Mouse (Mus musculus) forebrain, embryonic 11.5 days (tissue): Measurements from ENCODE around the gene Ppp2r5c. TPM values are rescaled to one million over a fixed set of nuclear protein-coding genes. Genes with fewer than 3 reads are reported as not detected.

ENCODE experiments used
- ATAC-seq: fragments of 200-750 bp; cut with Nextera tagmentation; replicated peaks from 2 replicates; pipeline ENCODE4 v1.8.0; 2017; ENCODE audit warnings: moderate TSS enrichment; ENCODE audit not compliant: low FRiP score
- DNase-seq: peaks from one replicate; pipeline ENCODE4 v3.0.0-alpha.2; 2017; ENCODE audit warnings: low spot score
- H3K27ac ChIP-seq: fragments of 300-500 bp; sonication (generic); 2 replicates; pipeline ENCODE4 v1.5.1; 2014; ENCODE audit warnings: low read depth, low read length
- H3K27me3 ChIP-seq: fragments of 300-500 bp; sonication (generic); 2 replicates; pipeline ENCODE4 v1.6.1; 2014; ENCODE audit warnings: mild to moderate bottlenecking, low read length, mixed read lengths; ENCODE audit not compliant: control insufficient read depth, insufficient read depth
- H3K36me3 ChIP-seq: fragments of 300-500 bp; sonication (generic); 2 replicates; pipeline ENCODE4 v1.6.1; 2014; ENCODE audit warnings: mild to moderate bottlenecking, low read length, moderate library complexity, mixed read lengths; ENCODE audit not compliant: control insufficient read depth, insufficient read depth
- H3K4me1 ChIP-seq: fragments of 300-500 bp; sonication (generic); replicated peaks from 2 replicates; pipeline ENCODE4 v1.6.1; 2014; ENCODE audit warnings: low read length, mixed read lengths; ENCODE audit not compliant: control insufficient read depth, insufficient read depth
- H3K4me2 ChIP-seq: fragments of 300-500 bp; sonication (generic); 2 replicates; pipeline ENCODE4 v1.6.1; 2014; ENCODE audit warnings: low read depth, mild to moderate bottlenecking, low read length, moderate library complexity, mixed read lengths; ENCODE audit not compliant: severe bottlenecking
- H3K4me3 ChIP-seq: fragments of 300-500 bp; sonication (generic); 2 replicates; pipeline ENCODE4 v1.5.1; 2014; ENCODE audit warnings: low read depth, low read length
- H3K9ac ChIP-seq: fragments of 300-500 bp; sonication (generic); 2 replicates; pipeline ENCODE4 v1.6.1; 2014; ENCODE audit warnings: low read length
- H3K9me3 ChIP-seq: fragments of 300-500 bp; sonication (generic); 2 replicates; pipeline ENCODE4 v1.6.1; 2016; ENCODE audit warnings: low read length, mixed read lengths; ENCODE audit not compliant: control insufficient read depth
- WGBS: fragments of 180-500 bp; shearing (Covaris S2); extraction: QIAGEN DNeasy Blood & Tissue Kit; methylation state at CpG from one replicate; pipeline ENCODE4 v1.1.7; 2014; 5-methylcytosine and 5-hydroxymethylcytosine counted together
- polyA plus RNA-seq: library from polyadenylated mRNA; unstranded; fragments of >200 nt; fragmentation: Nextera tagmentation; extraction: Ambion mirVana; gene quantifications from 2 replicates; pipeline ENCODE4 v1.2.1, GENCODE M21; 2014

The Ppp2r5c gene
- polyA plus RNA-seq, 1 experiment from 2014 or later: 163 TPM

GRCm38 (mm10) chr12:110478601-110479008, 31.7 kb downstream of the Ppp2r5c start:
- H3K36me3 ChIP-seq: no peaks in the 10 kb centered on the region; the same call in 1 of the 2 replicates
- no peak overlapping the region for H3K4me3 ChIP-seq
- H3K9ac ChIP-seq: no peak overlapping the region
- H3K4me1 ChIP-seq: no peaks in the 10 kb centered on the region
- H3K27me3 ChIP-seq: no peaks in the 10 kb centered on the region
- DNase-seq (no peak), ATAC-seq (no peak)
- 80% methylated on average over 9 of the region's 9 CpGs for WGBS
- no peaks in the 10 kb centered on the region for H3K9me3 ChIP-seq
- H3K27ac ChIP-seq: no peak overlapping the region
- H3K4me2 ChIP-seq: no peak overlapping the region

DNA sequence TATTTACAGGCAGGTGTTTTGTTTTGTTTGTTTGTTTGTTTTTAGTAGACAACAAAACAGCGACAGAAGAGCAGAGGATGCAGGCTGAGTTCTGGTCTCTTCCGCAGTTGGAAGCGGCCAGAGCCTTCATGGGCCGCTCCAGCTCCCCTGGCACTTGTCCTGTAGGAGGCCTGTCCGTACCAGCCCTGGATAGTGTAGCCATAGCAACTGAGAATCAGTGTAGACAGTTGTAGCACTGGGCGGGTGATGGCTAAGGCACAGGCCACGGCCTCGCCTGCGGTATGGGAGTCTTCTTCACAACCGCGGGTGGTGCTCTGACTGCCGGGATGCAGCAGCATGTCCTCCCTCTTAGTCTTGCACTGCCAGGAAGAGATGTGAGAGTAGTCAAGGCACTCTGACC, 32.3 kb downstream of the Ppp2r5c start:
- Histone ChIP-seq H3K4me2 (no peak overlapping the region), H3K9ac (no peak overlapping the region), H3K4me3 (no peak overlapping the region), H3K27me3 (no peaks in the 10 kb centered on the region), H3K27ac (no peak overlapping the region), H3K36me3 (no peaks in the 10 kb centered on the region; the same call in 1 of the 2 replicates), H3K4me1 (no peaks in the 10 kb centered on the region; the same call in 1 of the 2 replicates), H3K9me3 (no peaks in the 10 kb centered on the region)
- DNase-seq (no peak), ATAC-seq (no peak)
- whole genome bisulfite sequencing: 87% methylated on average over 12 of the region's 12 CpGs

- WGBS: 86% methylated on average over 4 of the region's 4 CpGs
- Histone ChIP-seq H3K9me3 (no peaks in the 10 kb centered on the region), H3K4me1 (no peaks in the 10 kb centered on the region; the same call in 1 of the 2 replicates), H3K4me3 (no peak overlapping the region), H3K4me2 (no peak overlapping the region), H3K27ac (no peak overlapping the region), H3K9ac (no peak overlapping the region), H3K36me3 (no peaks in the 10 kb centered on the region; the same call in 1 of the 2 replicates), H3K27me3 (no peaks in the 10 kb centered on the region)
- ATAC-seq (no peak), DNase-seq (no peak)
Observed at GRCm38 (mm10) chr12:110480701-110481100, 33.8 kb downstream of the Ppp2r5c start.

DNA sequence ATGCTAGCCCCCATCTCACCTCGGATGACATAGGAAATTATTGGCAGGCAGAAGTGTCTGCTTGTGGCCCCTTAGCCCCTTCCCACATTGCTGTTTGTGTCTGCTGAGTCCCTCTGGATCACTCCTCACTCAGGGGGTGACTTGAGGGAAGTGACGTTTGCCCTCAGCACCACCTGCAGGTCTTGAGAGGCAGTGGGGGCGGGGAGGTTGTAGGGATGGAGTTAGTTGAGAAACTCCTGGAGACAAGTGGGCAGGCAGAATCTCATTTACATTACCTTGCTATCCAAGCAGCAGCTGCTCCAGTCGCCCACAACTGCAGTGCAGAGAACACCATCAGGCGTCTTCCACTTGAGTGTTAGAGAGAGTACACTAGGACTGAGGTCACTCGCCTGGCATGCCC, 36.8 kb downstream of the Ppp2r5c start:
- no peak overlapping the region for H3K4me3 ChIP-seq
- H3K9me3 ChIP-seq: no peaks in the 10 kb centered on the region
- H3K36me3 ChIP-seq: no peaks in the 10 kb centered on the region; the same call in 1 of the 2 replicates
- WGBS: 31% methylated on average over 6 of the region's 6 CpGs
- DNase-seq: no peak
- H3K4me2 ChIP-seq: no peak overlapping the region
- no peak overlapping the region for H3K27ac ChIP-seq
- no peak for ATAC-seq
- no peaks in the 10 kb centered on the region for H3K27me3 ChIP-seq
- no peaks in the 10 kb centered on the region; the same call in 1 of the 2 replicates for H3K4me1 ChIP-seq
- no peak overlapping the region for H3K9ac ChIP-seq

DNA sequence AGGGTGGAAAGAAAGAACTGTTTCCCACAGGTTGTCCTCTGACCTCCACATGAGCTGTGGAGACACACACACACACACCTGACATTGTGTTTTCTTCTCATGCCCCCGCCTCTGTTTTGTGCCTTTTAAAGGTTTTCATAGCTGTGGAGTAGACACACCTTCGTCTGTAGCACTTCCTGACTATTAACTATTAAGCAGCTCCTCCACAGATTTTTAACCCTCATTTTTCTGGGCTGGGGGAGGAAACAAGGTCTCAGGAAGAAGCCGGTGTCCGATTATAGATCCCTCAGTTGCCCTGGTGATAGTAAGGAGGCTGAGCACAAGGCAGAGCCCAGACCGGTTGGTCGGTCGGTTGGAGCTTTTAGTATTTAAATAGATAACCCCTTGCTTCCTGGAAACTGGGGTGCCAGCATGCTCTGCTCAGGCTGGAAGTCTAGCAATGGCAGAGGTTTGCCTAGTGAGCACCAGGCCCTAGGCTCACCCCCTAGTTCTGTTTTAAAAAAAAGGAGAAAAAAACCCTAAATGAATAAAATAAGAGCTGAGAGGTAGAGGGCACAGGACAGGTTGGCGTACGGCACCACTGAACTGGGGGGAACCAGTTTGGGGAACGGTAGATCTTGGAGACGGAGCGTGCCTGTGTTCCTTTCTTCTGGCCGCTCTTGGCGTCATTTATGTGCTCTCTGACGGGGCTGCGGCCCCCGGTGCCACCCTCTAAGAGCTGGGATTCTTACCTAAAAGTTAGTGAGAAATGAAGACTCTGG, 38.1 kb downstream of the Ppp2r5c start:
- H3K9me3 ChIP-seq: no peaks in the 10 kb centered on the region
- H3K36me3 ChIP-seq: no peaks in the 10 kb centered on the region; the same call in 1 of the 2 replicates
- H3K27me3 ChIP-seq: no peaks in the 10 kb centered on the region
- H3K4me3 ChIP-seq: peak overlapping the region; percentile 69
- peak overlapping the region; percentile 69 for H3K9ac ChIP-seq
- H3K4me1 ChIP-seq: no peaks in the 10 kb centered on the region; the same call in 1 of the 2 replicates
- ATAC-seq (peak; percentile 47), DNase-seq (no peak)
- H3K4me2 ChIP-seq: peak overlapping the region; percentile 93
- peak overlapping the region; percentile 65 for H3K27ac ChIP-seq
- WGBS: 4% methylated on average over 17 of the region's 17 CpGs

DNA sequence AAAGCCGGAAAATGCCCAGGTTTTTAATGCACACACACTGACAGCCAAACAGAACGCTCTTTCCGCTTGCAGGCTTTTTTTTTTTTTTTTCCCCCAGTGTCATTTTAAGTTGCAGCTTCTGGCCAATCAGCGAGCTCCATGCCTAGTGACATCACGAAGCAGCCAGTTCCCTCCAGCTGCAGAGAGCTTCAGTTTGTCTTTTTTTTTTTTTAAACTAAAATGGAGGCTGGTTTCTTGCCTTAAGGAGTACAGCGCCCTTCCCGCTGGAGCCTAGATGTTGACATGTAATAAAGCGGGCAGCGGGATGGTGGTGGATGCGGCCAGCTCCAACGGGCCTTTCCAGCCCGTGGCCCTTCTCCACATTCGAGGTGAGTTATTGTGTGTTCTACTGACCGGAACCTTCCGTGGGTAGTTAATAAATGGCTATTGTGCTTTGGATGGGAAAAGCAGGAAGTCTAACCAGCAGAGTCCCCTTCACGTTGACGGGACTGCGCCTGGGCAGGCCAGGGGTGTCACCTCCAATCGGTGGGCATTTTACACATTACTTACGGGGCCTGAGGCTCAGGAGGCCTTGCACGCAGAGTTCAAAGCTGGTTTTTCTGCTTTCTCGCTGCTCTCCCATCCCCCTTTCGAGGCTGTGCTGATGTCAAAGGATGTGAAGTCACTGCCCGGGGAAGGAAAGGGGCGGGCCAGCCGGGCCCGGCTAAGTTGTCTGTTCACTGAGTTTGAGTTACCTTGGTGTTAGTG, 38.8 kb downstream of the Ppp2r5c start:
- peak; percentile 80 for ATAC-seq
- WGBS: 0% methylated on average over 27 of the region's 27 CpGs

DNA sequence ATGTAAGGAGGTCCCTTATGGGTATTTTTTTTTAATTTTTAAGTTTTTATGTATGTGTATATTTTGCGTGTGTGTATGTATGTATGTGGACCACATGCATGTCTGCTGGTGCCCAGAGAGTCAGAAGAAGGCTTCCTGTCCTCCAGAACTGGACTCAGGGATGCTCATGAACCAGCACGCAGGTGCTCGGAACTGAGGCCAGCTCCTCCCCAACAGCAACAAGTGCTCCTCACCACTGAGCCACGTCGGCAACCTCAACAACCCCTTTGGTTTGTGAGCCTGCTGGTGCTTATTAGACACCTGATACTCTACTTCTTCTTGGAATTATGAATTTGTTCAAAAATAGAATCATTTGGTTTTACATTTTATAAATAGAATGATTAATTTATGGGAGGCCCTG, 39.9 kb downstream of the Ppp2r5c start:
- Histone ChIP-seq H3K27me3 (no peaks in the 10 kb centered on the region), H3K4me2 (peak overlapping the region; percentile 93), H3K4me3 (peak overlapping the region; percentile 69), H3K9ac (peak overlapping the region; percentile 85), H3K9me3 (no peaks in the 10 kb centered on the region), H3K27ac (no peak overlapping the region), H3K4me1 (no peaks in the 10 kb centered on the region; the same call in 1 of the 2 replicates), H3K36me3 (no peaks in the 10 kb centered on the region; the same call in 1 of the 2 replicates)
- ATAC-seq (no peak), DNase-seq (no peak)
- 90% methylated on average over 5 of the region's 5 CpGs for WGBS

More for the DNA sequence above, 38.8 kb downstream of the Ppp2r5c start:
- Histone ChIP-seq H3K27me3 (no peaks in the 10 kb centered on the region), H3K4me1 (no peaks in the 10 kb centered on the region; the same call in 1 of the 2 replicates), H3K4me2 (peak overlapping the region; percentile 93), H3K9ac (peak overlapping the region; percentile 85), H3K4me3 (peak overlapping the region; percentile 69), H3K27ac (peak overlapping the region; percentile 96), H3K36me3 (no peaks in the 10 kb centered on the region; the same call in 1 of the 2 replicates), H3K9me3 (no peaks in the 10 kb centered on the region)
- peak; percentile 85 for DNase-seq

DNA sequence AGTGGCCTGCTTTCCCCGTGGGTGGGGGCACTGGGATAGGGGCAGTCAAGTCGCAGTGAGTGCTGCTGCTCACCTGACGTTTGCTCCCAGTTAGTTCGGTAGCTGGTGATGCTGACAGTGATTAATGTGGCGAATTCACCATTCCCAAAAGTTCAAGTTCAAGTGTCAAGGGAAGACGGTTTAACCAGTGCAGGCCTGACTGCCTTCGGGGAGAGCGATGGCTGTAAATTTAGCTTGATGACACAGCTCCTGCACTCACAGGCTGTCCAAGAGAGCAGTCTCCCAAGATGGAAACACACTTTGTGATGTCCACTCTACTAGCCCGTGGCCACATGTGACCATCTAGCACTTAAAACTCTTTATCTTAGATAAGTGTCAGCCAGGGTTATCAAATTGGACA, 41.1 kb downstream of the Ppp2r5c start:
- Histone ChIP-seq H3K4me1 (no peaks in the 10 kb centered on the region; the same call in 1 of the 2 replicates), H3K27me3 (no peaks in the 10 kb centered on the region), H3K9me3 (no peaks in the 10 kb centered on the region), H3K4me2 (no peak overlapping the region), H3K4me3 (no peak overlapping the region), H3K27ac (no peak overlapping the region), H3K9ac (no peak overlapping the region), H3K36me3 (no peaks in the 10 kb centered on the region)
- 78% methylated on average over 9 of the region's 9 CpGs for WGBS
- ATAC-seq (no peak), DNase-seq (no peak)
